Mouse (Mus musculus): ENCODE data around the gene Gm4353. TPM values are rescaled to one million over a fixed set of nuclear protein-coding genes. Genes with fewer than 3 reads are reported as not detected.

The Gm4353 gene
- total and polyA plus RNA-seq, 2 experiments from 2014 or later, result 0.54 to 0.93 TPM

- TF ChIP-seq CTCF (IDR thresholded peaks at IDR 0.05), result peak; percentile 95
- peak; percentile 93 for DNase-seq (ENCODE audit: low spot score)
- peak overlapping the region; percentile 92 for H3K4me2 ChIP-seq (ENCODE audit: low read depth, low read length, poor library complexity, severe bottlenecking)
- ATAC-seq (ENCODE audit: low FRiP score), result peak; percentile 86
- peak overlapping the region; percentile 37 for H3K4me3 ChIP-seq (ENCODE audit: low read depth, low read length)
- H3K9me3 ChIP-seq (ENCODE audit: low read length), result no peaks in the 10 kb centered on the region
- H3K9ac ChIP-seq (replicated peaks; ENCODE audit: low read length, poor library complexity, severe bottlenecking), result 0 out of 2 replicates have a peak overlapping the region, but pooled peaks have one; percentile 0
- H3K27me3 ChIP-seq (ENCODE audit: insufficient read depth, low read length), result peaks cover 32% of the 10 kb centered on the region
- no peaks in the 10 kb centered on the region for H3K36me3 ChIP-seq (ENCODE audit: insufficient read depth, low read length)
- no peaks in the 10 kb centered on the region for H3K4me1 ChIP-seq (ENCODE audit: insufficient read depth, low read length)
- WGBS, result under 1% methylated on average over 48 of the region's 48 CpGs
- peak overlapping the region; percentile 43; the same call in 1 of the 2 replicates for H3K27ac ChIP-seq (ENCODE audit: low read depth, low read length)
Observed at GRCm38 (mm10) chr7:116039538-116040466, 44.6 kb downstream of the Gm4353 start.

GRCm38 (mm10) chr7:116039196-116039537 lies 45.3 kb downstream of the Gm4353 start, which contains the start of gene 1110004F10Rik:
Gene 1110004F10Rik (plus strand): TSS chr7:116039397.
- peak within 1 kb of the TSS; percentile 37 for H3K4me3 ChIP-seq (ENCODE audit: low read depth, low read length)
- 0 out of 2 replicates have a peak within 1 kb of the TSS, but pooled peaks have one; percentile 0 for H3K9ac ChIP-seq (replicated peaks; ENCODE audit: low read length, poor library complexity, severe bottlenecking)
- ATAC-seq (ENCODE audit: low FRiP score), result 0 out of 2 replicates have a peak, but pooled peaks have one; percentile 24
- H3K27ac ChIP-seq (ENCODE audit: low read depth, low read length), result peak within 1 kb of the TSS; percentile 43; the same call in 1 of the 2 replicates
- no peaks in the 10 kb centered on the region for H3K9me3 ChIP-seq (ENCODE audit: low read length)
- H3K27me3 ChIP-seq (ENCODE audit: insufficient read depth, low read length), result peaks cover 37% of the 10 kb centered on the region
- TF ChIP-seq CTCF (IDR thresholded peaks at IDR 0.05), result no peak
- H3K4me1 ChIP-seq (ENCODE audit: insufficient read depth, low read length), result peaks cover 6% of the 10 kb centered on the region
- WGBS, result 3% methylated on average over 11 of the region's 11 CpGs
- no peak for DNase-seq (ENCODE audit: low spot score)
- no peaks in the 10 kb centered on the region for H3K36me3 ChIP-seq (ENCODE audit: insufficient read depth, low read length)
- peak within 1 kb of the TSS; percentile 92 for H3K4me2 ChIP-seq (ENCODE audit: low read depth, low read length, poor library complexity, severe bottlenecking)

GRCm38 (mm10) chr7:116038511-116038910 lies 45.9 kb downstream of the Gm4353 start, which contains the start of gene Sox6:
Gene Sox6 (minus strand): TSS chr7:116038796.
- DNase-seq (ENCODE audit: low spot score) (no peak), ATAC-seq (ENCODE audit: low FRiP score) (no peak)
- peak within 1 kb of the TSS; percentile 37 for H3K4me3 ChIP-seq (ENCODE audit: low read depth, low read length)
- H3K27ac ChIP-seq (ENCODE audit: low read depth, low read length), result peak within 1 kb of the TSS; percentile 43; the same call in 1 of the 2 replicates
- H3K9me3 ChIP-seq (ENCODE audit: low read length), result no peaks in the 10 kb centered on the region
- peaks cover 11% of the 10 kb centered on the region for H3K4me1 ChIP-seq (ENCODE audit: insufficient read depth, low read length)
- 2% methylated on average over 11 of the region's 11 CpGs for WGBS
- TF ChIP-seq CTCF (IDR thresholded peaks at IDR 0.05), result no peak
- peaks cover 39% of the 10 kb centered on the region for H3K27me3 ChIP-seq (ENCODE audit: insufficient read depth, low read length)
- H3K36me3 ChIP-seq (ENCODE audit: insufficient read depth, low read length), result no peaks in the 10 kb centered on the region
- peak within 1 kb of the TSS; percentile 92 for H3K4me2 ChIP-seq (ENCODE audit: low read depth, low read length, poor library complexity, severe bottlenecking)
- no peak within 1 kb of the TSS for H3K9ac ChIP-seq (replicated peaks; ENCODE audit: low read length, poor library complexity, severe bottlenecking)

GRCm38 (mm10) chr7:116038024-116038423 lies 46.4 kb downstream of the Gm4353 start:
- peak overlapping the region; percentile 92 for H3K4me2 ChIP-seq (ENCODE audit: low read depth, low read length, poor library complexity, severe bottlenecking)
- H3K4me1 ChIP-seq (ENCODE audit: insufficient read depth, low read length), result peaks cover 11% of the 10 kb centered on the region
- no peak for TF ChIP-seq CTCF (IDR thresholded peaks at IDR 0.05)
- 3% methylated on average over 13 of the region's 13 CpGs for WGBS
- no peak overlapping the region for H3K27ac ChIP-seq (ENCODE audit: low read depth, low read length)
- no peaks in the 10 kb centered on the region for H3K36me3 ChIP-seq (ENCODE audit: insufficient read depth, low read length)
- no peak for ATAC-seq (ENCODE audit: low FRiP score)
- DNase-seq (ENCODE audit: low spot score), result no peak
- H3K27me3 ChIP-seq (ENCODE audit: insufficient read depth, low read length), result peaks cover 39% of the 10 kb centered on the region
- H3K9ac ChIP-seq (replicated peaks; ENCODE audit: low read length, poor library complexity, severe bottlenecking), result no peak overlapping the region
- no peaks in the 10 kb centered on the region for H3K9me3 ChIP-seq (ENCODE audit: low read length)
- H3K4me3 ChIP-seq (ENCODE audit: low read depth, low read length), result peak overlapping the region; percentile 37

- Histone ChIP-seq H3K27me3 (ENCODE audit: insufficient read depth, low read length) (peaks cover 39% of the 10 kb centered on the region), H3K9me3 (ENCODE audit: low read length) (no peaks in the 10 kb centered on the region), H3K36me3 (ENCODE audit: insufficient read depth, low read length) (no peaks in the 10 kb centered on the region), H3K4me1 (ENCODE audit: insufficient read depth, low read length) (peaks cover 11% of the 10 kb centered on the region), H3K27ac (ENCODE audit: low read depth, low read length) (no peak overlapping the region), H3K4me2 (ENCODE audit: low read depth, low read length, poor library complexity, severe bottlenecking) (peak overlapping the region; percentile 36), H3K4me3 (ENCODE audit: low read depth, low read length) (peak overlapping the region; percentile 37; the same call in 1 of the 2 replicates), H3K9ac (replicated peaks; ENCODE audit: low read length, poor library complexity, severe bottlenecking) (no peak overlapping the region)
- DNase-seq (ENCODE audit: low spot score) (no peak), ATAC-seq (ENCODE audit: low FRiP score) (no peak)
- WGBS, result 45% methylated on average over 18 of the region's 18 CpGs
- TF ChIP-seq CTCF (IDR thresholded peaks at IDR 0.05), result no peak
Observed at GRCm38 (mm10) chr7:116036591-116037555, 47.6 kb downstream of the Gm4353 start.
